Comparison of ENCODE assay signal across 8 mouse cellular contexts in genomic region chr9:110116977-110117778, GRCm38 (mm10). TPM values are rescaled to one million over a fixed set of nuclear protein-coding genes. Genes with fewer than 3 reads are reported as not detected.
A peak's percentile ranks its signal among the peaks of the same experiment; 100 is the strongest.
DNase-seq lines count a peak whose midpoint lies in the region; ATAC-seq and TF ChIP-seq lines count a peak whose summit lies in the region.

Smarcc1 (plus strand) TSS chr9:110117708.

- peak; percentile 75 to 77 for DNase-seq in gastrocnemius, adult 8-10 months (ENCODE audit: low spot score in 2 of 2)
- DNase-seq in hindlimb bud, embryonic 11.5 days (ENCODE audit: extremely low spot score, low read depth, low spot score): peak; percentile 58
- DNase-seq in left cerebral cortex, adult 8-10 months (ENCODE audit: low spot score in 2 of 2): peak; percentile 84 to 85
- DNase-seq in right cerebral cortex, postnatal 10 days (ENCODE audit: low spot score in 2 of 2): peak; percentile 94
- peak; percentile 82 for DNase-seq in urinary bladder, postnatal 25 days (ENCODE audit: low spot score)

- peaks cover 38% of the 10 kb centered on the region for H3K36me3 ChIP-seq in megakaryocyte, embryonic 14.5 days (replicated peaks; ENCODE audit: low read length)

- no peaks in the 10 kb centered on the region for H3K9me3 ChIP-seq in megakaryocyte, embryonic 14.5 days

- TF ChIP-seq CTCF in cortical plate, adult 2 months (IDR thresholded peaks at IDR 0.05; ENCODE audit: extremely low read depth, insufficient read depth, low read length): no peak

- peak within 1 kb of the TSS; percentile 86 for H3K4me3 ChIP-seq in cortical plate, adult 2 months (ENCODE audit: insufficient read depth, low read length)
- H3K4me3 ChIP-seq in megakaryocyte, embryonic 14.5 days (replicated peaks): peak within 1 kb of the TSS; percentile 100

- H3K27ac ChIP-seq in cortical plate, adult 2 months (ENCODE audit: insufficient read depth, low read length): peak within 1 kb of the TSS; percentile 91

- H3K27me3 ChIP-seq in megakaryocyte, embryonic 14.5 days (replicated peaks): no peaks in the 10 kb centered on the region

- peaks cover 2% of the 10 kb centered on the region; the same call in 1 of the 2 replicates for H3K4me1 ChIP-seq in cortical plate, adult 2 months (ENCODE audit: control insufficient read depth, insufficient read depth, low read length)
- peaks cover 27% of the 10 kb centered on the region for H3K4me1 ChIP-seq in megakaryocyte, embryonic 14.5 days

- peak; percentile 88 for ATAC-seq in activated CD4-positive, CD25-positive, alpha-beta regulatory T cell, adult 4 months

- peak; percentile 58; the same call in 1 of the 2 replicates for TF ChIP-seq POLR2A in cortical plate, adult 2 months (IDR thresholded peaks at IDR 0.05; ENCODE audit: extremely low read depth, insufficient read depth, low read length)

RNA-seq across cellular contexts. Expression of gene Smarcc1, which starts in this region (rescaled TPM):
- polyA plus RNA-seq in activated CD4-positive, CD25-positive, alpha-beta regulatory T cell, adult 4 months (2017; shearing (Covaris generic)): 10 to 100 TPM; 30.7 to 34.5 TPM
- polyA plus RNA-seq in cortical plate, adult 2 months (2012; rRNA removed): 30.7 and 31.9 TPM in 2 replicates
- total RNA-seq in gastrocnemius, adult 8-10 months (2022): 10 to 100 TPM; 22.0 to 27.2 (median 26.3) TPM
- total RNA-seq in left cerebral cortex, adult 8-10 months (2022): 10 to 100 TPM; 65.3 to 82.2 (median 72.2) TPM
- 25.1 and 89.2 TPM in 2 replicates for polyA plus RNA-seq in megakaryocyte, embryonic 14.5 days (2012; ENCODE audit: insufficient read depth, low replicate concordance)

Comparison
In these comparisons a context has a peak if more than half of its experiments do, and no peak if none do; other contexts are left out.
1. Peak in every context shown above with its lines: DNase-seq, ATAC-seq, H3K4me3 ChIP-seq and H3K27ac ChIP-seq.